Mouse (Mus musculus): ENCODE data around the gene Pianp. TPM values are rescaled to one million over a fixed set of nuclear protein-coding genes. Genes with fewer than 3 reads are reported as not detected.

Gene Pianp
- polyA plus RNA-seq (2015; fragmentation: Nextera tagmentation; extraction: Ambion mirVana) = 1.8 and 2.1 TPM in 2 replicates

DNA sequence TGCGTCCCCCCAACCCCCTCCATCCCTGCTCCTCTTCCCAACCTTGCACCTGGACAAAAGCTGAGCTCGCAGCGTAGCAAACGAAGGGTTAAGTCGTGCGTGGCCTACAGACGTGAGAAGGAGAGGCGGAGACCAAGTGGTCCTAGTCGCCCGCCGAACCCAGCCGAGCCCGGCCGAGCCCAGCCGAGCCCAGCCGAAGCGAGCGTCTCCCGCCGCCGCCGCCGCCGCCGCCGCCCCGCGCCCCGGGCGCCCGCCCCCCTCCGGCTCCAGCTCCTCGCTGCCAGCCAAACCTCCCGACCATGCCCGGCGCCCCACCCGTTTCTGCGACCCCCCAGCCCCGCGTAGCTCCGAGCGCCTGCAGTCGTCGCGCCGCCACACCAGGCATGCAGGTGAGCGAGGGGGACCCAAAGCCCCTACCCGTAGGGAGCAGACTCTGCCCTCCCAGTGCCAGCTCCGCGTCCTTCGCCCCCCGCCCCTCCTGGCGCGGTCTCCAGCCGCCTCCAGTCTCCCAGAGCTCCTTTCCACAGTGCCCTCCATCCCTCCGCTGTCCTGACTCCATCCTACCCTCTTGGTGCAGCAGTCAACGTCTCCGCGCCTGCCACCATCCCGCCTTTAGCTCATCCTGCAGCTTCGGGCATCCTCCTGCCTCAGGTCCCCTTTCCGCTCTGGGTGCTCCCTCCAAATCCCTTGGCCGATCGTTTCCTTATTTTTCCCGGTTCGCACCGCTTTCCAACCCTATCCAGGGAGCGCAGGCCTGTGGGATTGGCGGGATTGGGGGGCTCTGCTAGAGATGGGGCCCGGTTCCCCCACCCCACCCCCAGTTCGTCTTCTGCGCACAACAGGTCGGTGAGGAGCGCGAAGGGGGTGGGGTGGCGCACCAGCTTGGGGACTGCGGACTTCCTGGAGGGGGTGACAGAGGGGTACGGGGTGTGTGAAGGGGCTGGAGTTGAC lies at the start of gene Pianp:
Gene Pianp, plus strand, starts transcription at position 144 of the 951 bp plus-strand sequence.
- H3K27ac ChIP-seq (ENCODE audit: low read depth, low read length) = no peak within 1 kb of the TSS
- peak within 1 kb of the TSS; percentile 56 for H3K4me3 ChIP-seq (ENCODE audit: low read depth, low read length)
- no peaks in the 10 kb centered on the region for H3K9me3 ChIP-seq (ENCODE audit: control insufficient read depth)
- 0 out of 2 replicates have a peak, but pooled peaks cover 4% of the 10 kb centered on the region for H3K4me1 ChIP-seq (replicated peaks; ENCODE audit: control insufficient read depth, insufficient read depth, low read length)
- under 1% methylated on average over 58 of the region's 78 CpGs for WGBS
- H3K36me3 ChIP-seq (ENCODE audit: control insufficient read depth, insufficient read depth) = no peaks in the 10 kb centered on the region
- peak within 1 kb of the TSS; percentile 94 for H3K4me2 ChIP-seq (replicated peaks; ENCODE audit: low read depth)
- H3K9ac ChIP-seq (ENCODE audit: low read depth, low read length) = 0 out of 2 replicates have a peak within 1 kb of the TSS, but pooled peaks have one; percentile 17
- ATAC-seq = peak; percentile 19; the same call in 1 of the 2 replicates
- H3K27me3 ChIP-seq (replicated peaks; ENCODE audit: control insufficient read depth, insufficient read depth, low read length) = peaks cover 52% of the 10 kb centered on the region
- no peak for TF ChIP-seq CTCF (IDR thresholded peaks at IDR 0.05; ENCODE audit: low read depth)

DNA sequence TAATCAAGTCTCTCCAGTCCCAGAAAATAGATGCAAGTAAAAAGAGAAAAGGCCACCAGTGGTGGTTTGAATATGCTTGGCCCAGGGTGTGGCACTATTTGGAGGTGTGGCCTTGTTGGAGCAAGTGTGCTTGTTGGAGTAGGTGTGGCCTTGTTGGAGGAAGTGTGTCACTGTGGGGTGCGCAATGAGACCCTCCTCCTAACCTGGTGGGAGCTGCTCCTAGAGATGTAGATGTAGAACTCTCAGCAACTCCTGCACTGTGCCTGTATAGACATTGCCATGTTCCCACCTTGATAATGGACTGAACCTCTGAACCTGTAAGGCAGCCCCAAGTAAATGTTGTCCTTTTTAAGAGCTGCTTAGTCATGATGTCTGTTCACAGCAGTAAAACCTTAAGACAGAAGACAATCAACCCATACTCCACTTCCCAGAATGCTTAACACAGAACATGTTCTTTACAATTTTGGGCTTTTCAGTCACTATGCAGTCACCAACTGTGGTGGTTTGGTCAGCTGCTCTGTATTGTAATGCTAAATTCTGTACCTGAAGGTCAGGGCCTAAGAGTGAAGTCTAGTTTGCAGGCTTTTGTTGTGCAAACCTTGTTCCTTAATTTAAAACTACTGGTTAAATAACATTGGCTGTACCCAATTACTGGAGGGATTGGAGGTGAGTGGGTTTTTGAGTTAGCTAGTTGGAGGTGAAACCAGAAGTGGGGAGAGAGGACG lies 42.3 kb upstream of the Pianp start:
- H3K4me3 ChIP-seq (ENCODE audit: low read depth, low read length) = no peak overlapping the region
- no peak for TF ChIP-seq CTCF (IDR thresholded peaks at IDR 0.05; ENCODE audit: low read depth)
- ATAC-seq = no peak
- no peak overlapping the region for H3K9ac ChIP-seq (ENCODE audit: low read depth, low read length)
- no peak overlapping the region for H3K27ac ChIP-seq (ENCODE audit: low read depth, low read length)
- H3K4me1 ChIP-seq (replicated peaks; ENCODE audit: control insufficient read depth, insufficient read depth, low read length) = no peaks in the 10 kb centered on the region
- no peak overlapping the region for H3K4me2 ChIP-seq (replicated peaks; ENCODE audit: low read depth)
- H3K36me3 ChIP-seq (ENCODE audit: control insufficient read depth, insufficient read depth) = peaks cover 25% of the 10 kb centered on the region
- no peaks in the 10 kb centered on the region for H3K9me3 ChIP-seq (ENCODE audit: control insufficient read depth)
- 90% methylated on average over 2 of the region's 2 CpGs for WGBS
- H3K27me3 ChIP-seq (replicated peaks; ENCODE audit: control insufficient read depth, insufficient read depth, low read length) = no peaks in the 10 kb centered on the region

GRCm38 (mm10) chr6:124955212-124955611 lies 41.3 kb upstream of the Pianp start:
- Histone ChIP-seq H3K4me2 (replicated peaks; ENCODE audit: low read depth) (no peak overlapping the region), H3K36me3 (ENCODE audit: control insufficient read depth, insufficient read depth) (peaks cover 35% of the 10 kb centered on the region), H3K9me3 (ENCODE audit: control insufficient read depth) (no peaks in the 10 kb centered on the region), H3K27ac (ENCODE audit: low read depth, low read length) (no peak overlapping the region), H3K4me3 (ENCODE audit: low read depth, low read length) (no peak overlapping the region), H3K9ac (ENCODE audit: low read depth, low read length) (no peak overlapping the region), H3K27me3 (replicated peaks; ENCODE audit: control insufficient read depth, insufficient read depth, low read length) (no peaks in the 10 kb centered on the region), H3K4me1 (replicated peaks; ENCODE audit: control insufficient read depth, insufficient read depth, low read length) (no peaks in the 10 kb centered on the region)
- WGBS = 92% methylated on average over 4 of the region's 4 CpGs
- ATAC-seq = no peak
- TF ChIP-seq CTCF (IDR thresholded peaks at IDR 0.05; ENCODE audit: low read depth) = no peak

- Histone ChIP-seq H3K4me2 (replicated peaks; ENCODE audit: low read depth) (no peak overlapping the region), H3K36me3 (ENCODE audit: control insufficient read depth, insufficient read depth) (peaks cover 45% of the 10 kb centered on the region), H3K4me3 (ENCODE audit: low read depth, low read length) (no peak overlapping the region), H3K9ac (ENCODE audit: low read depth, low read length) (no peak overlapping the region), H3K27me3 (replicated peaks; ENCODE audit: control insufficient read depth, insufficient read depth, low read length) (no peaks in the 10 kb centered on the region), H3K27ac (ENCODE audit: low read depth, low read length) (no peak overlapping the region), H3K4me1 (replicated peaks; ENCODE audit: control insufficient read depth, insufficient read depth, low read length) (no peaks in the 10 kb centered on the region), H3K9me3 (ENCODE audit: control insufficient read depth) (no peaks in the 10 kb centered on the region)
- WGBS = 58% methylated on average over 3 of the region's 3 CpGs
- no peak for TF ChIP-seq CTCF (IDR thresholded peaks at IDR 0.05; ENCODE audit: low read depth)
- no peak for ATAC-seq
Observed at GRCm38 (mm10) chr6:124958127-124958526, 38.4 kb upstream of the Pianp start.

DNA sequence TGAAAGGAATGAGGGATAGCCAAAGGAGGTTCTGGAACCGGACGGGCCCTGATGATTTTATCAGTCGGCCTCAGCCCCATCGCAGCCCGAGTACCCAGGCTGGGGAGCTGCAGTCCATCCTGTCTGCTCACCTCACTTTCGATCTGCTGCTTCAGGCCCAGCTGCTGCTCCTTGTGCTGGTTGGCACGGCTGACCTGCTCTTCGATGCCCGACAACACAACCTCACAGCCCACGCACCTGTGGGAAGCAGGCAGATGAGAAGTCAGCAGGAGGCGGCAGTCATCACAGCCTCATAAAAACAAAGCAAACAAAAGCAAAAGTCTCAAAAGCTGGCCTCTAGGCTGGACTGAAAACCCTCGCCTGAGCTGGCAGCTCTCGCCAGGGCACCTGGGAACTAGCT lies 36.5 kb upstream of the Pianp start:
- H3K36me3 ChIP-seq (ENCODE audit: control insufficient read depth, insufficient read depth) = peaks cover 42% of the 10 kb centered on the region
- 91% methylated on average over 13 of the region's 13 CpGs for WGBS

DNA sequence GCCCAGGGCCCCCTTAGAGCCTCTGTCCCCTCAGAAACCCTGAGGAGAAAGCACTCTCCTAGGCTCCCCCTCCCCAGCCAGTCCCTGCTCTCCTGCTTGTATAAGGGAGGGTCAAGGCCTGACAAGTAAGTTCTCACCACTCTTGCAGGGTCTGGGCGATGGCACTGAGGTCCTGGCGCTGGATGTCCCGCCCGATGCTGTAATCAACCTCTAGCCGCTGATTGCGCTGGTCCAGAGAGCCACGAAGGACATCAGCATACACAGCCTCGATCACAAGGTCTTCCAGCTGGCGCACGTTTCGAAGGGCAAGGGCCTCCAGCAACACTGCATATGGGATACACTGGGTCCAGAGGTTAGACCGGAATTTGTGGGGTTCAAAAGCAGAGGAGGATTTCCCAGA lies 35.5 kb upstream of the Pianp start:
- ATAC-seq = no peak
- Histone ChIP-seq H3K36me3 (ENCODE audit: control insufficient read depth, insufficient read depth) (peaks cover 37% of the 10 kb centered on the region), H3K4me2 (replicated peaks; ENCODE audit: low read depth) (no peak overlapping the region), H3K27me3 (replicated peaks; ENCODE audit: control insufficient read depth, insufficient read depth, low read length) (no peaks in the 10 kb centered on the region), H3K9me3 (ENCODE audit: control insufficient read depth) (no peaks in the 10 kb centered on the region), H3K27ac (ENCODE audit: low read depth, low read length) (no peak overlapping the region), H3K4me3 (ENCODE audit: low read depth, low read length) (no peak overlapping the region), H3K4me1 (replicated peaks; ENCODE audit: control insufficient read depth, insufficient read depth, low read length) (peaks cover 4% of the 10 kb centered on the region; the same call in 1 of the 2 replicates), H3K9ac (ENCODE audit: low read depth, low read length) (no peak overlapping the region)
- TF ChIP-seq CTCF (IDR thresholded peaks at IDR 0.05; ENCODE audit: low read depth) = no peak
- 87% methylated on average over 12 of the region's 12 CpGs for WGBS

More for the DNA sequence above, 36.5 kb upstream of the Pianp start:
- H3K27ac ChIP-seq (ENCODE audit: low read depth, low read length) = no peak overlapping the region
- no peak overlapping the region for H3K4me3 ChIP-seq (ENCODE audit: low read depth, low read length)
- TF ChIP-seq CTCF (IDR thresholded peaks at IDR 0.05; ENCODE audit: low read depth) = no peak
- H3K4me2 ChIP-seq (replicated peaks; ENCODE audit: low read depth) = no peak overlapping the region
- no peaks in the 10 kb centered on the region for H3K27me3 ChIP-seq (replicated peaks; ENCODE audit: control insufficient read depth, insufficient read depth, low read length)
- no peak for ATAC-seq
- no peaks in the 10 kb centered on the region for H3K9me3 ChIP-seq (ENCODE audit: control insufficient read depth)
- peaks cover 4% of the 10 kb centered on the region; the same call in 1 of the 2 replicates for H3K4me1 ChIP-seq (replicated peaks; ENCODE audit: control insufficient read depth, insufficient read depth, low read length)
- no peak overlapping the region for H3K9ac ChIP-seq (ENCODE audit: low read depth, low read length)
